Mouse (Mus musculus) E14TG2a.4 (cell line): ENCODE measurements around the gene Nifk.

Experiments
- CTCF ChIP-seq: conservative IDR thresholded peaks from 2 replicates; pipeline ENCODE4 v1.5.1; 2014; ENCODE audit warnings: low read length
- NANOG ChIP-seq: IDR thresholded peaks from 2 replicates; pipeline ENCODE4 v1.6.1; 2014; ENCODE audit warnings: borderline replicate concordance, low read length, mixed read lengths

DNA sequence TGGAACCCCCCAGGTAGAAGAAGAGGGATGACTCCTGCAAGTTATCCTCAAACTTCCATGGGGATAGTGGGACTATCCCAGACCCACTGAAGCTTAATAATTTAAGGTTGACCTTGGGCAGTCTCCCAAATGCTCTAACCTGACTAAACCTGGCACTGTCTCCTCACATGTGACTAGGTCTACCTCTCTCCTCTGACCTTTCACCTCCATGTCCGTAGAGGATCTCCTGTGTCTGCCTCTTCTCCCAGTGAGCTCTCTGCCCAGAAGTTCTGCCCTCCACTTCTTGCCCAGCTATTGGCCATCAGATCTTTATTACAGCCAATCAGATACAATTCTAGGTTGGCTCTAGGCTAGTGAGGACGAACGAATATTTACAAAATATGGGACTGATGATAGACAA, 28.3 kb downstream of the Nifk start:
- TF ChIP-seq CTCF (no peak), NANOG (no peak)
